Mouse (Mus musculus) E14TG2a.4 (cell line): ENCODE measurements around the gene Dab1.

Experiments
- CTCF ChIP-seq: conservative IDR thresholded peaks from 2 replicates; pipeline ENCODE4 v1.5.1; 2014; ENCODE audit warnings: low read length
- NANOG ChIP-seq: IDR thresholded peaks from 2 replicates; pipeline ENCODE4 v1.6.1; 2014; ENCODE audit warnings: borderline replicate concordance, low read length, mixed read lengths
- POU5F1 ChIP-seq: IDR thresholded peaks from 2 replicates; pipeline ENCODE4 v1.6.1; 2014; ENCODE audit warnings: low read length, borderline replicate concordance

DNA sequence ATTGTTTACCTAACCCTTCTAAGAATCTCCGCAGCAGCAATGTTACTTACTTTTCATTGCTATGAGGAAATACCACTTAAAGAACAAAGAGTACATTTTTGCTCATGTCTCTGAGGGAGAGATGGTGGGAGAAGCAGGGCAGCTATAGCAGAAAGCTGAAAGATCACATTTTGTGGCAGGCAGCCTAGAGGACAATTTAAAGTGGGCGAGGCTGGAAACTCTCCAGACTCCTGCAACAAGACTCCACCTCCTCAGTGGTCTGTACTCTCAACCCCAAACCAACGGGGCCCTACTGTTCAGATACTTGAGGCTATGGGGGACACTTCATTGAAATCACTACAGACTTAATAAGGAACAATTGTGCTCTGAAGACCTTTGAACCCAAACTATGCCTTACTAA is 425.5 kb downstream of the Dab1 start:
- no peak for TF ChIP-seq CTCF
- no peak for TF ChIP-seq NANOG
- TF ChIP-seq POU5F1 = no peak
